Mouse (Mus musculus) liver, adult (tissue): ENCODE measurements at regions not wholly inside any gene's neighbourhood (a gene's known extent, or its start where the extent isn't known, plus 50 kb on each side); places are given as distances from the start of the nearest gene placed in this dataset.

ENCODE experiments used
- GATA4 ChIP-seq: IDR thresholded peaks from 2 replicates; pipeline ENCODE4 v1.6.1; 2014; ENCODE audit warnings: mild to moderate bottlenecking, low read length; ENCODE audit not compliant: insufficient replicate concordance

DNA sequence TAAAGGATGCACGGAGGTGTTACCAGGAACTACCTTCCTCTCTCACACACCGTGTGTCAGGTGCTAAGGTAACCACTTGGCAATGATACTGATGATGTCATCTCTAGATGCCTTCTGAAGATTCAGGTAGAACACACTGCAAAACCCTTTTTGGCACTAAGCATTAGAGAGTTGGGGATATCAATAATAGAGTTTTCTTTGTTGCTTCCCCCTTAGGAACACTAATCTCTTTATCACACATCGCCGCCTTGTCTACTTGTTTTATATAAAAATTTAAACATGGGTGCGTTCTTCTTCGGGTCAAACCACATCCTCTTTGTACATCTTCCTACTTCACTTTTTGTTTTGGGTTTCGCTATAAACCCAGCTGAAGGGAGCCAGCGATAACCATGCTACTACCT lies 346.4 kb downstream of the Cog6 start:
- TF ChIP-seq GATA4: no peak

GRCm38 (mm10) chr3:52663161-52663602 lies 353.9 kb downstream of the Cog6 start:
- TF ChIP-seq GATA4: no peak

- no peak for TF ChIP-seq GATA4
These were observed 354.7 kb downstream of the Cog6 start for GRCm38 (mm10) chr3:52662164-52662908.

DNA sequence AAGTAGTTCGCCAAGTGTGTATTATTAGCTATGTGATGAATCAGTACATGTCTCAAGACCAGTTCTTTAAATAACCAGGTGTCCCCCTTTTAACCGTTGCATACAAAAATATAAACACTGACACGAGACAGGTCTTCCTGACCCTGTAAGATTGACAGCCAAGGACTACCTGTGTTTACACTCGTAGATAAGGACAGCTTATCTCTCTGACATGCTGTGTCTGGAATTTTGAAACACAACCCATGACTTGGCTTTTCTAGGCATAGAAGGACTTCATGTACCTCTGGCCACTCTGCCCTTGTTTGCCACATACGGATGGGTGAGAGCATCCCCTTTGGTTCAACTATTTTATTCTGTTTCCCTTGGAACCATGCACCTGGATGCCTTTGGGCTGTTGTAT lies 364.0 kb downstream of the Cog6 start:
- TF ChIP-seq GATA4: peak; percentile 100

- TF ChIP-seq GATA4: no peak
These were observed 364.6 kb downstream of the Cog6 start for GRCm38 (mm10) chr3:52652476-52652870.

DNA sequence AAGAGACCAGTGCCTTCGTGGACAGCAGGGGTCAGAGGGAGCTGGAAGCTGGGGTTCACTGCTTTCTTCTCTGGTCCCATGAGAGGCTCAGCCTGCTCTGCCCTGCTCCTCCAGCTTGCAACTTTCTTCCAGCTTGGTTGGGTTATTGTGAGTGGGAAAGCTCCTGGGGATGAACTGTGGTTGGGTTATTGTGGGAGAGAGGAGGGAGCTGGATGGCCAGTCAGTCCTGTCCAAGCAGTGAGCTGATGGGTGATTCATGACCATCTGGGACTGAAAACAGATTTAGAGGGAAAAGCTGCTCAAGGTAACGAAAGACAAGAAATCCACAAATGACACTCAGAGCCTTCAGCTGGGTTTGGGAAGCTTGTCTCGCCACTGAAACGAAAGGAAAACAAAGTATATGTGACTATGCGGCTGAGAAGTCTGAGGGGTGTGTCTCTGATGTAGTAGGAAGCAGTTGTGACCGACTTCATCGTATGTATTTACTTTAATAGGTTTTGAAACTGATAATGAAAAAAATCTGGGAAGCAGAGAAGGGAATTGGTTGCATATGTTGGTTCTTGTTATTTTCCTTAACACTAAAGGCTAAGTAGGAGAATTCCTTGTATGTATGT lies 365.1 kb downstream of the Cog6 start:
- no peak for TF ChIP-seq GATA4

GRCm38 (mm10) chr3:52650071-52650470 lies 367.0 kb downstream of the Cog6 start:
- TF ChIP-seq GATA4: no peak

GRCm38 (mm10) chr3:52648836-52649500 lies 368.1 kb downstream of the Cog6 start:
- no peak for TF ChIP-seq GATA4

DNA sequence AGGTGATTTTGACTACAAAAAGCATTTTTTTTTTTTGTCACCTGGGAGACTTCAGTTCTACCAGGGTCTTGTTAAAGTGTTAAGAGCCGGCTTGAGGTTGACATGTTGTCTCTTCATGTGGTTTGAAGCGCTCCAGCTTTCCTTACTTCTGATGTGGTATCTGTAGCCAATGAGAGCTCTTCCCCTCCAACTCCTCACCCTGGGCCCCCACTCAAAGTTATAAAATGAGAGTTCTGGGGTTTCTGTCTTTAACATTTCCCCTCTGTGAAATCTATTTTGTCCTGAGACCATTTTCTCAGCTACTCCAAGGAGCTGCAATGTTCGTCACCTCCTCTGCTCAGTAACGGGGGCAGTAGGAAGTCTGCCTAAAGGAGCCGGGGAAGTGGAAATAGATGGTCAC lies 369.1 kb downstream of the Cog6 start:
- no peak for TF ChIP-seq GATA4

DNA sequence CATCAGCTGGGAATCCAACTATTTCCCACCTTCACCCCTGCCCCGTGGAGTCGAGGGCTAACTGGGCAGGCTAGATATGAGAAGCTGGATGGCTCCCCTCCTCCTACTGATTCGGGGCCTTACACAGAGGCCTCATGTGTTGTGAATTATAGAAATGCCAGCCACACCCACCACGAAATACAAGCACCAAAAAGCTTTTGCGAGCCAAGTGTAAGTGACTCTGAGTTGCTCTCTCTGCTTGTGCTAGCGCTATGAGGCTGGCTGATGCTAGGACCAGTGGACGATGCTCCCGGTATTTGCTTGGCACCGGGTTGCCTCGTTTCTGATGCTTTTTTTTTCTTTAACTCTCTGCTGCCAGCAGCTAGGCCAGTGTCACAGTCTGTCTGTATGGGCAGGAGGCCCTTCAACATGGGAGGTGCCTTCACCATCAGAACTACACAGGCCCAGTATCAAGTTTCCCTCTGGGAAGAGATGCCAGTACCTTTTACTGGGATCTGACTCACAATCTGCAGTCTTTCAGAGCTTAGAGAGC lies 369.8 kb downstream of the Cog6 start:
- TF ChIP-seq GATA4: no peak

GRCm38 (mm10) chr3:52645156-52645555 lies 371.9 kb downstream of the Cog6 start:
- TF ChIP-seq GATA4: no peak

DNA sequence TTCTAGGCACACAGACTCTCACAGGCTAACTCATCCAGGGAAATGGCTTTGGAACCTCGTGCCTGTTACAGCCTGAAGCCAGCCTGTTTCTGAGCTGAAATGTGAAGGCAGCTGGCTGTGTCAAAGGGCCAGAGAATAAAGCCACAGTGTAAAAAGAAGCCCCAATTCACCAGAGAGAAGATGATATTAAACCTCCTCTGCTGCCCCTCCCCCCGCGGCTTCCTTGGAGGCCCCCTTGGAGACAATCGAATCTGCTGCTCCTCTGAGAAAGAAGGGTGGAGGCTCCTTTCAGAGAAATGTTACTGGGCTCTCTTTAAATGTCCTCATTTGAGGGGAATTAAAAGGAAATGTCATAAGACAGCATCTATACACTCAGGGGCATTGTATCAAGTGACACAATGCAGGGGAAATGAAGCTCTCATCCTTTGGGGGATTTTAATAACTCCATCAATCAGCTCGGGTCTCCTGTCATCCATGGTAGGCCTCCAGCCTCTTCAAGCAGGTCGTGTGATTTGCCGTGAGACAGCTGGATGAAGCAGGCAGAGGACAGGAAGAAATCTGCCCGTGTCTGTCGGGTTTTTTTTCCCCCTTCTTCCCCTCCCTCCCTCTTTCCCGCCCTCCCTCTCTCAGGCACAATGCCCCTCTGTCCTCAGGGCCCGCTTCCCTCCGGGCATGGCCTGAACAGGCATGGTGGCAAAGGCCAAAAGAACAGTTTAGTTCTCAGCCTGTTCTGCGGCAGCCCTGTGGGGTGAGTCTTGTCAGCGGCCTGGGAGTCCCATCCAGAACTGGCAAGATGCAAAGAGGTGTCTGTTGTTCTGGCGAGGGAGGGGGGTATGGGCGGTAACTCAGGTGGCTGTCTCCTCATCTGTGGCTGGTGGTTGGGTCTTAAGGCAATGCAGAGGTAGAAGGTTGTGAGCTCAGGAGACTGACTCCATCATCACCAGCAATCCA lies 372.6 kb downstream of the Cog6 start:
- no peak for TF ChIP-seq GATA4

DNA sequence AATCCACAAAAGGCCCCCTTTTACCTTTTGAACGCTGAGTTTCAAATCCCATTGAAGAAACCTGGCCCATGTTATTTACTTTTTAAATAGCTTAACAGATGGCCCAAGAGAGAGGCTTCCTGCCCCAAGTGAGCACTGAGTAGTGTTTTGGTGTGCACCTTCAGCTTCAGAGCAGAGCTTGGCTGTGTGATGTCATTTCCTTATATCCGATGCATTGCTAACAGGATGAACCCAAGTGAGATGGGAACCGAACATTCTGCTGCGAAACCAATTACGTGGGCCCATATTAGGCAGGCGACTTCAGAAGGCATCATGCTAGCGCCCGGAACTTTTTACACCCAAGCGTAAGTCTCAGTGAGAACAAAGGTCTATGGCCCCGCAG lies 373.2 kb downstream of the Cog6 start:
- no peak for TF ChIP-seq GATA4

- TF ChIP-seq GATA4: no peak
These were observed 373.9 kb downstream of the Cog6 start for GRCm38 (mm10) chr3:52643100-52643551.
